Mouse (Mus musculus): ENCODE data around the gene Cd3g.
"Not testable (repeated sequence)": the region's sequence is repeated elsewhere in the genome, so short reads cannot be mapped to it uniquely, and the experiment has no call there.

Gene Cd3g

GRCm38 (mm10) chr9:44986242-44986781, 6.1 kb upstream of the Cd3g start:
- in situ Hi-C loops (cut with MboI, MseI), result no loop called here

- in situ Hi-C loops (cut with MboI, MseI), result no loop called here
Measured at GRCm38 (mm10) chr9:44985721-44986161, 5.5 kb upstream of the Cd3g start.

- in situ Hi-C loops (cut with MboI, MseI), result loop anchor here (5.0 kb wide), 1 partner anchor 941 kb away; the partner anchor contains the start of gene Thy1
Measured at GRCm38 (mm10) chr9:44983001-44983400, 2.8 kb upstream of the Cd3g start.

DNA sequence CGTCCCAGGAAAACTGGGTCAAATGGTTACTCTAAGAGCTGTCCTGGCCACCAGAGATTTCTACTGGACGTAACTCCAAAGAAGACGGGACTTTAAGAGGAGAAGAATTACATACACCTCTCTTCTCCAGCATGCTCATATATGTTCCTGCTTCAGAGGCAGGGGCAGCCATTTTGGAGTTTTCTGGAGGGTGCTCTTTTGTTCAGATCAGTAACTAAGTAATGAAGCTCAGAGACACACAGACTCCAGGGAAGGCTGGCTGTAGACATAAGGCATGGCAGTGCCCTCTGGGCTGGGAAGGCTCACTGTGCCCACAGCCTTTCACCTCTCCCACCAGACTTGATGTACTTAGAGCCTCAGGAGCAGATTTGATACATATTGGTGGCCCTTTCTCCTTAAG, 2.3 kb upstream of the Cd3g start:
- in situ Hi-C loops (cut with MboI, MseI), result loop anchor here (5.0 kb wide), 1 partner anchor 940 kb away; the partner anchor contains the start of gene Thy1

GRCm38 (mm10) chr9:44982081-44982480, 1.9 kb upstream of the Cd3g start:
- in situ Hi-C loops (cut with MboI, MseI), result loop anchor here (5.0 kb wide), 1 partner anchor 940 kb away; the partner anchor contains the start of gene Thy1

- in situ Hi-C loops (cut with MboI, MseI), result loop anchor here (5.0 kb wide), 1 partner anchor 939 kb away; the partner anchor contains the start of gene Thy1
Measured at GRCm38 (mm10) chr9:44981676-44982075, 1.4 kb upstream of the Cd3g start, which contains the start of gene Cd3d. Gene Cd3d, plus strand, starts transcription at chr9:44981786.

DNA sequence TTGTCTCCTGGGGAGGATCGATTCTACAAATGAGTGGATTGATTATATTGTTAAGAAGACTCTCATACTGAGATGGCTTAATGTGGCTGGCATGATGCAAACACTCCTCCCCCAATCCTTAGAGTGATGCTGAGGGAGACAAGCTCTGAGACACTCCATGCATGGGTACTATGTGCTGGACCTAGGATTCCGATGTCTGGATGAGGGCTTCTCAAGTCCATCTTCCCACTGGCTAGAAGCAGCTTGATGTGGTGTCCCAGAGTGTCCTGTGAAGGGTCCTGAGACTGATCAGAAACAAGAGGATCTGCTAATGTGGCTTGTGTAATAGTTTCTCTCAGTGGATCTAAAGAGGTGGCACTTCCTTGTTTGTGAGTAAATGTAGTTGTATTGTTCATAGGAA, 873 bp upstream of the Cd3g start:
- in situ Hi-C loops (cut with MboI, MseI), result loop anchor here (5.0 kb wide), 1 partner anchor 939 kb away; the partner anchor contains the start of gene Thy1

DNA sequence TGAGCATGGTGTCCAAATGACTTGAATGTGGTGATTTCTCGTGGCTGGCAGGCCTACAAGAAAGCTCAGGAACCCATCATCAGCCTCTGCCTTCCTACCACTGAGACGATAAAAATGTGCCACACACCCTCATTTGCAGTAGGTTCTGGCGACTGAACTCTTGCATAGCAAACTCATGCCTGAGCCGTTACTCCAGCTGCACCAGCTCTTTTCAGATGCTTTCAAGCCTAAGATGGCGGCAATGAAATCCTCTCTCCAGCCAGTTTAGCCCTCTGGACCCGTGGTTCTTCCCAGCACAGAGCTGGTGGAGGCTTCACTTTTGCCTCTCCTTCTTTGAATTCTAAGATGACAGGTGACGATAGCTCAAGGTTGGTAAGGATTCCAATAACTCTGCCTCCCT, 425 bp downstream of the Cd3g start:
- in situ Hi-C loops (cut with MboI, MseI), result loop anchor here (5.0 kb wide), 1 partner anchor 938 kb away; the partner anchor contains the start of gene Thy1

DNA sequence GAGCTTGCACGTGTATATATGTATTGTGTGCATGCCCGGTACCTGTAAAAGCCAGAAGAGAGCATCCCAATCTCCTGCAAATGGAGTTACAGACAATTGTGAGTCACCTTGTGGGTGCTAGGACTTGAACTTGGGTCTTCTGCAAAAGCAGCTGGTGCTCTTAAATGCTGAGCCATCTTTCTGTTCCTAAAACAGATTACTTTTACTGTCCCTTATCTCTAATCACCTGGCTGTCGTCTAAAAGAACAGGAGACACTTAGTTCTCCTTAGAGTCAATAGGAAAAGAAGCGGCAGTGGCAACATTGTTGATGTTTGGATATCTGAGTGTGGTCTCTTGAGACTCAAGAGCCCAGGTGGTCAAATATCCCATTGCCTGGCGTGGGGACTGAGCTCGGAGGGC, 2.4 kb downstream of the Cd3g start:
- in situ Hi-C loops (cut with MboI, MseI), result no loop called here

GRCm38 (mm10) chr9:44969450-44969849, 10.8 kb downstream of the Cd3g start:
- in situ Hi-C loops (cut with MboI, MseI), result no loop called here

GRCm38 (mm10) chr9:44967763-44968162, 12.5 kb downstream of the Cd3g start:
- in situ Hi-C loops (cut with MboI, MseI), result not testable (repeated sequence)

DNA sequence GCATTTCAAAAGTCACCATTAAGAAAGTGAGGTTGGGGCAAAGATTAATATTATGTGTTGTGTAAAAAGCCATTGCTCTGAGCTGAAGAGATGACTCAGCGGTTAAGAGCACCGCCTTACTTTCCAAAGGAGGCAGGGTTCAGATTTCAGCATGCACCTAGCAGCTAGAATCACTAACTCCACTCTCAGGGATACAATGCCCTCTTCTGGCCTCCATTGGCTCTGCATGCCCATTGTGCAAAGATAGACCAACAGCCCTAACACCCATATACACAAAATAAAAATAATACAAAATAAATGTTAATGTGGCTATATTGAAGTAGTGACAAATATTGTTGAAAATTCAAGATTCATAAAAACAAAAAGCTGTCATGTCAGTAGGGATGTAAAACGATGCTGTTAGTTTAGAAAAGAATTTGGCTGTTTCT, 13.4 kb downstream of the Cd3g start:
- in situ Hi-C loops (cut with MboI, MseI), result no loop called here

DNA sequence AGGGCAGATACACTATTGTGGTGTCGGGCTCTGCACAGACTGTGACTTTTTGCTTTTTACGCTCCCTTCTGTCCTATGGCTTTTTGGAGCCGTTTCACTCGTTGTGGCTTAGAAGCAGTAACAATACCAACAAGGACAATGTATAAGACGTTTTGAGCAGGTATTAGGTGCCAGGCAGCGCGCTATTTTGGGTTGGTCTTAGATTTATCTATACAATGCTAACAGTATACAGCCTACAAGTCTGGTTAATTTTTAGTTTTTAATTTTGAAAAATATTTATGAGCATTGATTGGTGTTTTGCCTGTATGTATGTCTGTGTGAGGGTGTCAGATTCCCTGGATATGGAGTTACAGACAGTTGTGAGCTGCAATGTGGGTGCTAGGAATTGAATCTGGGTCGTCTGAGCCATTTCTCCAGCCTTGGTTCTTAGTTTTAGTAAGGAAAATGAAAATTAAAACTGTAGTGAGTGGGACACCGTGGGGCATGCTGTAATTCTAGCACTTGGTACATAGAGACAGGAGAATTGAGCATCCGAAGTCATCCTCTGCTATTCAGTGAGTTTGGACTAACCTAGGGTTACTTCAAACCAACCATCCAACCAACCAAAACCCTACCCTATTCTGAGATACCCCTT, 14.3 kb downstream of the Cd3g start:
- in situ Hi-C loops (cut with MboI, MseI), result no loop called here

GRCm38 (mm10) chr9:44965126-44965832, 15.0 kb downstream of the Cd3g start, which contains the start of gene Ube4a:
Gene Ube4a, minus strand, starts transcription at chr9:44965600.
- in situ Hi-C loops (cut with MboI, MseI), result no loop called here

- in situ Hi-C loops (cut with MboI, MseI), result no loop called here
Measured at GRCm38 (mm10) chr9:44954432-44954831, 25.8 kb downstream of the Cd3g start.

DNA sequence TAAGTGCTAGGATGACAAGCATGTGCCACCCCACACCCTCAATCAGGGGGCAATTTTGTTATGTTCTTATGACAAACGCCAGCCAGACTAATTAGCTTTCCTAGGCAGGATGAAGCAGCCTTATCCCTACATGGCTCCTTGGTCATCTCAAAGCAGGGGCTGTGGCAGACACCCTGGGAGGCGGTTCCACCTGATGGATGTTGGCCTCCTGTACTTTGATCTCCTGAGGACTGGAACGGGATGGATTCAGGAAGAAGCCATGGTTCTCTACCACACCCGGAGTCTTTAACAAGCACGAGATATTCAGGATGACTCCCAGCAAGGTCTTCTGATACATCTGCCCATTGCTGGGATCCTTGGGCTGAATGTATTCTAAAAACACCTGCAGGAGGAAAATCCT, 32.4 kb downstream of the Cd3g start:
- in situ Hi-C loops (cut with MboI, MseI), result no loop called here

GRCm38 (mm10) chr9:44946185-44946695, 34.0 kb downstream of the Cd3g start:
- in situ Hi-C loops (cut with MboI, MseI), result no loop called here

DNA sequence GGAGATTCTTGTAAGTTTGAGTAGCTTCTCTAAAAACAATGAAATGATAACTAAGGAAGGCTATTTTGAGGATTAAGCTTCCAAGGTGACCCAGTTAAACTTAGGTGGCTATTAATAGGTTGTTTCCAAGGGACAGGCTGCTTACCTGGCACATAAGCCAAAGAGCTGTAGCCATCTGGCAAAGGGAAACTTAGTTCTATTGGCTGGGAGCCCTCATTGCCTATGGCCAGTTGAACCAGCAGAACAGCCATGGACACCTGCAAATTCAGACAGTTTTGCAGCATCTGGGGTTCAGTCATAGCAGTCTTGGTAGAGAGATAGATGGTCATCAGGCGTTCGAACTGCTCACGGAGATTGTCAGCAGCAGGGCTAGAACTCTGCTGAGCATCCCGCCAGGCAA, 37.8 kb downstream of the Cd3g start:
- in situ Hi-C loops (cut with MboI, MseI), result no loop called here

GRCm38 (mm10) chr9:44941756-44942155, 38.5 kb downstream of the Cd3g start:
- in situ Hi-C loops (cut with MboI, MseI), result no loop called here

DNA sequence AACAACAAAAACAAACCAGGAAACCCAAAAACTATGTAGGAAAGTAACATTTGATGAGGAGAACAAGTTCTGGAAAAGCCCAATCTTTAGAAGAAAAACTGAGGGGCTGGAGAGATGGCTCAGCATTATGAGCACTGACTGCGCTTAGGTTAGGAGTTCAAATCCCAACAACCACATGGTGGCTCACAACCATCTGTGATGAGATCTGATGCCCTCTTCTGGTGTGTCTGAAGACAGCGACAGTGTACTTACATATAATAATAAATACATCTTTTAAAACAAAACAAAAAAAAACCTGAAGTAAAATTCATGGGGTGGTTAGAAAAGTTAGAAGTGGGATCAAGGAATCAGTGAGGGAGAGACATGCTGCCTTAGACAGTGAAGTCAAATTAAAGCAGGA, 58.7 kb downstream of the Cd3g start:
- in situ Hi-C loops (cut with MboI, MseI), result loop anchor here (10.0 kb wide), 1 partner anchor 1373 kb away; no protein-coding TSS in a partner anchor

DNA sequence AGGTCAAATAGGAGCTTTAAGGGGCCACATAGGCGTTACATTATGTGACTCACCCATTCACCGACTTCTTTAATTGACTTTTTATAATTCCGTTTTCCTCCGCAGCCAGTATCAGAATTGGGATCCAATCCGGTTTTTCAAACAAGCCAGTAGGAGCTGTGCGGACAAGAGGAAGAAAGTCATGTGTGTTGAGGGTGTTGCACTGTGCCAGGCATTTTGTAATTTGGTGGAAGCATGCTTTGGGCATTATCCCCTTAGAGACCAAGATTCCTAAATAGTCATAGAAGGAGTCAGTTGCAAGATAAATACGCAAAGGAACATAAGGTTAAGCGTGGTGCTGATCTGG, 59.1 kb downstream of the Cd3g start:
- in situ Hi-C loops (cut with MboI, MseI), result loop anchor here (10.0 kb wide), 1 partner anchor 1374 kb away; no protein-coding TSS in a partner anchor
